Mouse (Mus musculus) erythroblast, adult 5-6 weeks (primary cell): Measurements from ENCODE around the gene Hnrnpf. TPM values are rescaled to one million over a fixed set of nuclear protein-coding genes. Genes with fewer than 3 reads are reported as not detected.
"Not testable (repeated sequence)": the region's sequence is repeated elsewhere in the genome, so short reads cannot be mapped to it uniquely, and the experiment has no call there.

ENCODE experiments used
- ATAC-seq: replicated peaks from 2 replicates; pipeline ENCODE4 v1.8.0; 2016; ENCODE audit warnings: moderate number of reproducible peaks, mild to moderate bottlenecking, moderate TSS enrichment, inconsistent platforms; ENCODE audit not compliant: poor library complexity, low FRiP score, severe bottlenecking
- total RNA-seq, 2 experiments: library from RNA; stranded (forward) in 1 of 2; stranded (reverse) in 1 of 2; fragments of 150-400 nt in 1 of 2; fragments of 200-764, 138-1000 nt in 1 of 2; gene quantifications; 2 replicates each; pipeline versions ENCODE4 v1.2.3 to v1.2.4; 2015 to 2017; ENCODE audit warnings: low replicate concordance in 2 of 2

Hnrnpf gene
- total RNA-seq (2015; ENCODE audit: low replicate concordance) (169 and 187 TPM in 2 replicates), total RNA-seq (2017; ENCODE audit: low replicate concordance) (279 and 303 TPM in 2 replicates)

DNA sequence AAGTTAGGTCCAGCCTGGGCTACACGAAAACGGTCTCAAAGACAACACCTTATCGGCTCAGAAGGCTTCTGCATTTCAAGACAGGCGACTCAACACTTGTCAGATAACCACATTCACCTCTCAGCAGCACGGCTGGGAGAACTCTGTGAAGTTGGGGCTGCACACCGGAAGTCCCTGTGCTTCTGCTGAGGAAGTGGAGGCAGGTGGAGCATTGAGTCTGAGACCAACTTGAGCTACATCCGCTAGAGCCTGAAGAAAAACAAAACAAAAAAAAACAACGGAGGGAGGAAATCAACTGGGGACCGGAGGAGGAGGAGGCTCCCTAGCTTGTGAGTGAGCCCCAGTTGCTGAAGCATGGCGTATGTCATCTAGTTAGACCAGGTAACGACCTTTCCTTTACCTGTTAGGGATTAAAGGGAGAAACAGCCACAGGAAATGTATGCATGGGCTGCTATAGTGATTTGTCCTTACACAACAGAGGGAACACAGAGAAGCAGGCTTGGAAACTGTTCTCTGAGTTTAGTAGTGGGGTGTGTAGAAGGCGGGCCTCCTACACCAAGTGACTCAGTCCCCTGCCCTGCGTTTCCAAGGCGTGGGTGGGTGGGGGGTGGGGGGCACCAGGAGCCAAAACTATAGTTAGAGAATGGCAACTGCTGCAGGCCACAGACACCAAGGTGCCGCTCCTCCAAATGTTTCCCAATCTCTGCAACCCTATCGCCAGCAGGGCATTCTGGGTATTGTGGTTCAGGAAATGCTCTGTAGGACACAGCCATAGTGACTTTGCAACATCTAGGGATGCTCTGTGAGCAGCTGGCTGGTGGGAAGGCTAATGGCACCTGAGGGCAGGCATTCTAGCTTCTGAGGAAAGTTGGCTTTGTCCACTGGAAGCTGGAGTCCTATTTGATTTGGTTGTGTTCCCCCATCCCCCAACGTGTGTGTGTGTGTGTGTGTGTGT is at the start of gene Hnrnpf:
TSS of gene Hnrnpf (plus strand) at position 199 of the 955 bp plus-strand sequence.
- peak; percentile 90 for ATAC-seq

DNA sequence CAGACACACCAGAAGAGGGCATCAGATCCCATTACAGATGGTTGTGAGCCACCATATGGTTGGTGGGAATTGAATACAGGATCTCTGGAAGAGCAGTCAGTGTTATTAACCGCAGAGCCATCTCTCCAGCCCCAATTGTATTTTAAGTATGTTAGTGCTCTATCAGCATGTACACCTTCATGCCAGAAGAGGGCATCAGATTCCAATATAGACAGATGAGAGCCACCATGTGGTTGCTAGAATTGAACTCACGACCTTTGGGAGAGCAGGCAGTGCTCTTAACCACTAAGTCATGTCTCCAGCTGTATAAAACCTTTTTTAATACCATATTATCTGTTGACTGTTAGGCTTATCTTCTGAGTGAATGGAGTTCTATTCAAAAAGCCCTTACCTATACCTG is 48.4 kb upstream of the Hnrnpf start:
- ATAC-seq: no peak

DNA sequence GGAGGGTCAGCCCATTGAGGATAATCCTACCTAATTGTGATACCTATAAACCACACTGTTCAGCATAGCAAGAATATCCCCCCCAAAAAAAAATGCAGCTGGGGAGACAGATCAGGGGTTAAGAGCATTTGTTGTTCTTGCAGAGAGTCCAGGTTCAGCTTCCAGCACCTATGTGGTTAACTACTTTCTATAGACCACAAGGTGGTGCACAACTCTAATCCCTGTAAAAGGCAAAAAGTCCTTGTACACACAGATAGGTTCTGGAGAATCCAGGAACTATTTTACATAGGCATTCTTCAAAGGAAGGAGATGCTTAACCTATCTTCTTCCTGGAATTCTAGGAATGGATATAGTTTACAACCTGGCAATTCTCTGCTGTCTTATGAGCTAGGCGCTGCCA is 42.1 kb upstream of the Hnrnpf start:
- no peak for ATAC-seq

DNA sequence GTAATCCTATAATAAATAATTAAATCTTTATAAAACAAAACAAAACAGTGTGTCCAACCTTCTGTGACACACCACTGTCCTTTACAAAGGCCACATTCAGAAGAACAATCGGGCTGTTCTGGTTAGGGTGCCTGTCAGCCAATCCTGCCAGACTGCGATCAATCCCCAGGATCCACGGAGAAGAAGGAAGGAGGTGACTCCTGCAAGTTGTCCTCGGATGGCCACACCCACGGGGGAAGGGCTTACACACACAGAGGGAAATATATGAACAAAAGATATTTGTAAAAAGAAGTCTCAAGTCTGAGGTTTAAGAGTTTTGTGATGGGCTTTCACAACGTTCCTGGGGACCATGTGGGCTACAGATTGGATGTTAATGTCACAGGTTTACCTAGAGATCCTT is 38.3 kb upstream of the Hnrnpf start, which contains the start of gene Zfp239:
TSS of gene Zfp239 (plus strand) at position 253 of the 400 bp plus-strand sequence.
- 0 out of 2 replicates have a peak, but pooled peaks have one; percentile 58 for ATAC-seq

DNA sequence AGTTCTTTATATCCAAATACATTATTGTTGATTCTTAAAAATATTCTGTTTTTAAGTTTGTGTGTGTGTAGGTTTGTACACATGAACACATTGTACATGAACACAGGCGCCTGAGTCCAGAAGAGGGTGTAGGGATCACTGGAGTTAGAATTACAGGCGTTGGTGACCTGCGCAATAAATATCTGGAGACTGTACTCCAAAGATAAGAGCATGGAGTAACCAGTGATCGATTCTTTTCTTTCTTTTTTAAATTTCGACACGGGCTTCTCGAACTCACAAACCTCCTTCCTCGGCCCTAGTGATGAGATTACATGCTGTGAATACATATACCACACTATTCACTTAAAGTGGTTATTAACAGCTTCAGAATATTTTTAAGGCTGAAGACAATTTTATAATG is 37.7 kb upstream of the Hnrnpf start:
- ATAC-seq: peak; percentile 78

DNA sequence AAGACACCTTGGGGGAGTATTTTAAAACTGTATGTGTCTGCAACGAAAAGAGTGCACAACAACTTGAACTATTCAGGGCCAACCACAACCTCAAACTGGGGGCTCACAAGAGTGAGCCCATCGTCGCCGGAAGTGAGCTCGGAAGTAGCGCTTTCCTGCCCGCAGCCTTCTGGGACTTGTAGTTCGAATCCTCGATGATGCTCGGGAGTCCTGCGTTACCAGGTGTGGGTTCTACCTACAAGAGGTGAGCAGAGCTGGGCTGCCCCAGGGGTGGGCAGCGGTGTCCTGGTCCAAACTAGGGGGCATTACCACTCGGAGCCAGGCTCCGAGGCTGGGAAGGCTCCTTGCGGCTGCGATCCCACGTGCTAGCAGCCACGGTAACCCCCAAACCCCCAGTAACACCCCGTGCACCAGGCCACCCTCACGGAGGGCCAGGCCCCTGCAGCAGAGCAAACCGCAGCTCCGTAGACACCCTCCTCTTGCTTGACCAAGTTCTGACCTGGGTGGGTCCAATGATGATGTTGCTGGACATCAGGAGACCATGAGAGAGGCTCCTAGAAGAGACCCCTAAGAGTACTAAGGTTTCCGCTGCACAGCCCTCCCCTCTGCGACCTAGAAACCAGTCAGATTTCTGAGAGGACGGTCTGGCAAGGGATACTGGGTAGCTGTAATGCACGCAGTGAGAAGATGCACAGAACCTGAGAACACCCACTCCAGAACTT is 37.1 kb upstream of the Hnrnpf start:
- peak; percentile 95 for ATAC-seq

DNA sequence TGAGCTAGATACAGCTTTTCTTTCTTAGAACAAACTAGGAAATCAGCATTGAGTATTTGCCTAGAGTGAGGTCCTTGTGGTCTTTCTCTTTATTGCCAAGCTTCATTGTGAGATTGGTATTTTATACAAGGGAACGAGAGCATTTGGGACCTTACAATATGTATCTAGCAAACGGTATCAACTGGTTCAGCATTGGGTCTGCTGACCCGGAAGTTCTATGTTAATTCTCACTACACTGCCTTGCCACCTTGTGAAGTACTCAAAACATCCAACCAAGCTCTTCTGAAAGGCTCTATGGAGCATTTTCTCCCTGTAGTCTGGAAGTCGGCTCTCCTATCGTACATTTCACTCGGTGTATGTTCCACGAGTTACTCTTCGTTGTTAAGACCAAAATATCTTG is 36.4 kb upstream of the Hnrnpf start:
- ATAC-seq: no peak

DNA sequence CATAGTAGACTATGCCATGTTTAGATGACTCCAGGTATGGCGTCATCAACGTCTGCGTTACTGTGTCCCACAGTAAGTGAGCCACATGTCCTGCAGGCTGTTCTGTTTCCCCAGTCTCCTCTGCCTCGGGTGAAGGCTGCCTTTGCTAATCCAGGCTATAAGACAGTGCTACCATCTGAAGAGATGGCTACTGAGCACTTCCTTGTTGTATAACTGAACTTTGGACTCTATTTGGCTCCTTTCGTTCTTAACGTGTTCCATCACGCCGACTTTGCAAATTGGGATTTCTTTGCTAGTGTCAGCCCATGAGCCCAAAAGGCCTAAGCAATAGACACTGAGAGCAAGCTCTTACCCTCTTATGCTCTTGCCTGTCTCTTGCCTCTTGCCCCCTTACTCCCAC is 31.9 kb upstream of the Hnrnpf start:
- ATAC-seq: no peak

DNA sequence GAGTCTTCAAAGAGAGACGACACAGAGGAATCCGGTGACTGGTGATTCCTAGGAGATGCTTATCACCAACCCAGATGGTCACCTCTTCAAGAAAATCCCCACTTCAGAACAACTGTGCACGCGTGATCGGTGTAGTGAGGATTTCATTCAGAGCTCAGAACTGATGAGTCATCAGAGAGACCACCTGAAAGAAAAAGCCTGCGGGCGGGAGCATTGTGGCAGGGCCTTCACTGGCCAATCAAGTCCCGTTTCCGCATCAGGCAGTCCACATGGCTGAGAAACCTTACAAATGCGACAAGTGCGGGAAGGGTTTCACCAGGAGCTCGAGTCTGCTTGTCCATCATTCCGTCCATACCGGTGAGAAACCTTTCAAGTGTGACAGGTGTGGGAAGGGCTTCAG is 29.1 kb upstream of the Hnrnpf start:
- no peak for ATAC-seq

DNA sequence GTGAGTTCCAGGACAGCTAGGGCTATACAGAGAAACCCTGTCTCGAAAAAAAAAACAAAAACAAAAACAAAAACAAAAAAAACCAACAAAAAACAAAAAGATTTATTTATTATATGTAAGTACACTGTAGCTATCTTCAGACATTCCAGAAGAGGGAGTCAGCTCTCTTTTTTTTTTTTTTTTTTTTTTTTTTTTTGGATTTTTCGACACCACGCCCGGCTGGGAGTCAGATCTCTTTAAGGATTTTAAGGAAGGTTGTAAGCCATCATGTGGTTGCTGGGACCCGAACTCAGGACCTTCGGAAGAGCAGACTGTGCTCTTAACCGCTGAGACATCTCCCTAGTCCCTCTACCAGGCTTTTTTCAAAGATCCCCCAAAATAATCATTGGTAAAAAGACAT is 26.7 kb upstream of the Hnrnpf start:
- ATAC-seq: not testable (repeated sequence)

DNA sequence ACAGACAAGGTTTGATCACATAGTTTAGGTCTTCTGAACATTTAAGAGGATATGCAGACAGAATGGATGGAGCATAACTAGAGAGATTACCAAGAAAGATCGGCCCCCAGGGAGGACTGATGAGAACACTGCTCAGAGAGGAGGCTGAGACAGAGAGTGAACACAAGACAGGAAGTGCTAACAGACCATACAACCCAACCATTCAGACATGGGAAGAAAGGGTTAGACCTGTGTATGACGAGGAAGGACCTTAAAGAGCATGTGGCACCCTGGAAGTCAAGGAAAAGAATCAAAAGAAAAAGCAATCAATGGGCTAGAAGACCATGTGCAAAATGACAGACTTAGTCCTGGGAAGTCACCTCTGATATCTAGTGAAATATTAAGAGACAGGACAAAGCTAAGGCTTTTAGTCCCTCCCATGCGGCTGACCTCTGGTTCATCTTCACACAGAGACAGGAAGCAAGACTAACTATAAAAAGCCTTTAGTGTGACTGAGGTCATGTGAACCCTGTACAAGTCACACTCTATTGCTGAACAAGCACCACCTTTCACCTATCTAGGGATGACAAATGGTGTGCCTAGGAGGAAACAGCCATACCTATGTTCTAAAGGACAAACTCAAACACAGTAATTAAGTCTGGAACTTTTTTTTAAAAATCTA is 25.4 kb upstream of the Hnrnpf start:
- no peak for ATAC-seq

DNA sequence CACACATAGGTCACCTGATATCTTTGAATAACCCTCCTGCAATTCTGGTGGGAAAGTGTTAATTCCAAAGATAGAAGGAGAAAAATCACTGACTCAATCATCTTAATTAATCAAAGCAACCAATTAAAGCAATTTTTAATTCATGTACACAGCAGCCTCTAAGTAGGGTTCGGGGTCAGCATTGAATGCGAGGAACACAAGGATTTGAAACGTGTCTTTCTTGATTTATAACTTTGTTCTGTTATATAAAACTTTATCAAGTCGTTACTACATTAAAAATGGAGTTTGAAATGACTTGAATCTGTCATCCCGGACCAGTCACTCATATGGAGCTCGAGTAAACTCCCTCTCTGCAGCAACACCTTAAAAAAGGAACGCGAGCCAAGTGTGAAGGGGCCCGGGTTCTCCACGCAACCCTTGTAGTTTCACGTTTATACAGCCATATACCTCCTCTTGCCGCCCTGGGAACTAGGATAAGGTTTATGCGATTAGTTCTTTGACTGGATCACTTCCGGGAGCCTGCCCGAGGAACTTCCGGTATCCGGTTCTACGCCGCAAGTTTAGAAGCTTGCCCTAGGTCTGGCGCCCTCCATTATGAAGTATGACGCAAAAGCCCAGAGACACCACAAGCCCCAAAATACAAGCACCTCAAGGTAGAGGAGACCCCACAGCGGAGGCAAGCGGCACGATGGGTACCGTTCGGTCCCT is 21.3 kb upstream of the Hnrnpf start:
- peak; percentile 82 for ATAC-seq

DNA sequence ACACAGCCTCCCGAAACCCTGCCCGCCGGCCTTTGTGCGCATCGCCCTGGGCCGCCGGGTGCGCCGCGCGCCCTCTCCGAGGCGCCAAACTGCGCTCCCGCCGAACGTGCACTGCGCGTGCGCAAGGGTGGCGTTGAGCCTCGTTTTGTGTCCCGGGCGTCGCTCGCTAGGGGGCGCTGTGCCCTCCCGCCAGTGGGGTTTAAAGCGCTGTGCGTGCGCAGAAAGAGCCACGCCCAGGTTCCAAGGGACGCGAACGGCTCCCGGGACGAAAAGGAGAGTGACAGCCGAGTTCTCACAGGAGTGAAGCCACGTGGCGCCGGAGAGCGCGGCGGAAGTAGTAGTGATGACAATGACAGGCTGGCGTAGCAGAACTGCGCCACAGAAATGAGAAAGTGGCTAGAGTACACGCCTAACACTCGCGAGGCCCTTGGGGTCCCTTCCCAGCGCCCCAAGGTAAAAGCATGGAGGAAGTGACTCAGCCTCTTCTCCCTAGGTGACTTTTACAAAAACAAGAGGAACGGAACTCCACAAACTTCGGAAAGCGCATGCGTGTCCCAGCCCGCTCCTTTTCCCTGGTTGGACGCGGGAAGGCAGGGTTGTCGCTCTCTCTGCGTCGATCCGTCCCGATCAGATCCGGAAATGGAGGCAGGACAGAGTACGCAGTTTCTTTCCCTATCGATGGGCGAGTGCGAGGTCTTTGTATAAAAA is 20.6 kb upstream of the Hnrnpf start:
- peak; percentile 89 for ATAC-seq

DNA sequence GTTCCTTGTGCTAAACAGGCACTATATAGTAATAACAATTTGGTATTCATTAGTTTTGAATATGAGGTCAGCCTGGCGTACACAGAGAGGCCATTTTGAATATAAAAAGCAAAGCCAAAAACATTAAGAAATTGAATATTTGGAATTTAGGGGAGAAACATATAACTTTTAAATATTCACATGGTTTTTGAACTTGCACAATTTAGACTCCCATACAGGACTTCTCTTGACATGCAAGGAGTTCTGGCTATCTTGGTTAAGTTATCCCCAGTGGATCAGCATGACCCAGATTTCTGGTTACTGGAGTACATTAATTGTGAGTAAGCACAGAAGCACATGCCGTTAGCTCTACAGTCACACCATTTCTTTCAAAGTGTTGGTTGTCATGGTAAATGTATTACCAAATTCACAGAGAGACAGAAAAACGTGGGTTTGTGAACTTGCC is 19.7 kb upstream of the Hnrnpf start:
- no peak for ATAC-seq

DNA sequence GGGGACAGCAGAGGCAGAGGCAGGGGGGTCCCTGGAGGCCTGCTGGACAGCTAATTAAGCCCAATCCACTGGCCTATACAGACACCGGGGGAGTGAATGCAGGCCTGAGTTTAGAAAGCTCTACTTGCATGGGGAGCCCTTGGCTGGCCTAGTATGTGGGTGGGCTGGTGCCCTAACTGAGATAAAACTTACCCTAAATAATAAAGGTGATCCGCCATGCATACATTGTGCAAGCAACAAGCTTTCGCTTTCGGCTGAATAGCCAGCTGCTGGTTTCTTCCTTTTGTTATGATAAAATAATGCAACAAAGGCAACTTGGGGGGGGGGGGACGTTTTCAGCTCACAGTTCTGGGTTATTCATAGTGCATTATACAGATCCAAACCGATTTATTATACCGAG is 18.9 kb upstream of the Hnrnpf start:
- no peak for ATAC-seq

DNA sequence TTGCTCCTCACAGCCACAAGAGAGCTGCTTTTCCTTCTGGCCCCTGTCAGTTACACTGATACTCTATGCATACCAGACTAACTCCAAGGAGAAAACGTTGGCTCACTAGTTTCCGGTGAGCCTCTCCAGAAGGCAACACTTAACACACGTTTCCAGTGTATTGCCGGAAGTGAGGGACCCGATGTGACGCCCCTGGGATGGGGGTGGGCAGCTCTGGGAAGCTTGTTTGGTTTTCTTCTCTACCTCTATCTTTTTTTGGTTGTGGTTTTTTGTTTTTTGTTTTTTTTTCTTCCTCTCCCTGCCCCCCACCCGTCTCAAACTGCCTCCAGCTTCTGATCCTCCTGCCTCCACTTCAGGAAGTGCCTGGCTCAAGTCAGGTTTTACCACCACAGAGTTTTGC is 18.1 kb upstream of the Hnrnpf start:
- ATAC-seq: no peak

DNA sequence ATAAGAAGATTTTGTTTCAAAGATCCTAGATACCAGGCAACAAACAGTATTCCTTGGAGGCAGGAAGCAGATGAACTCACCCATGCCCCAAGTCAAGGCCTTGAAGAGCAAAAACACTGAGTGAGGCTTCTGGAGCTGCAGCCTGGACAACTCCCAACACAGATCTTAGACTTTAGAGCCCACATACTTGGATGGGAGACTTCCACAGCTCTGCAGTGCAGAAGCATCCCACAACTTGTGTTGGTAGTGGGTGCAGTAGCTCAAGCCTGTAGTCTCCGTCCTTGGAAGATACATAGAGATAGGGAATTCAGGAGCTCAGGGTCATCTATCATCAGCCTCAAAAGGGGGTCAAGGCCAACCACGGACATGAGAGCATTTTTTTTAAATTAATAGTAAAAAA is 14.2 kb upstream of the Hnrnpf start:
- no peak for ATAC-seq

DNA sequence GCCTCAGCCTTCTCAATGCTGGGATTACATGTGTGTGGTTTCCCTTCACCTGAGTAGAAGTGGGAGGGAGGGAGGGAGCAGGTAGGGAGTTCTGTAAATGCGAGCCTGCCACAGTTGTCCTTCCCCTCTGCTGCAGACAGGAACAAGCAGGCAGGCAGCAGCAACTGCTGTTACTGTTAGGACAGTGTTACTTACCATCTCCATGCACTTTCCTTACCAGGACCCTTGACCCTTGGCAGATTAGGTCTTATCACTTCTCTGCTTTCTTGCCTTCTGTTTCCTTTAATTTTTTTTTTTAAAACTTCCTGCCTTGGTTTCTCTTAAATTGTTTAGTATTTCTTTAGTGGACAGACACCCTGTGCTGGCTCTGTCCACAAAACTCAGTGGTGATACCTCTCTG is 12.1 kb upstream of the Hnrnpf start:
- ATAC-seq: 0 out of 2 replicates have a peak, but pooled peaks have one; percentile 9

DNA sequence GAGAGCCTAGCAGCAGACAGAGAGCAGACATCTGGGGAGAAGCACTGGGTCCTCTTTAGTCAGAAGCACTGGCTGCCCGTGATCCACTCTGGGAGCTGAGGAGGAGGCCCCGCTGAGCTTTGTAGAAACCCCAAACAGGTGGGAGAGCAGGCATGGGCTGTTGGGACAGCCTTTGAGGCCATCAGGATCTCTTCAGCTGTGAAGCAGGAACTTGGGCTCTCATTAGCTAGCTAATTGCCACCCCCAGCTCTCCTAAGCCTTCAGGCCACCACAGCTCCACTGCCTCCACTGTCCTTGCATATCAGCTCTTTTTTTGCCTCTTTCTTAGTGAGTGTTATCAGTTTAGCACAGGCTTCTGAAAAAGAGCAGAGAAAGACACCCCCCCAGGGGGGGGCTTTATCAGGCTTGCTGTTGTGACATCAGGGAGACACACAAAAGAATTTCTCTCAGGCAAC is 11.5 kb upstream of the Hnrnpf start:
- ATAC-seq: peak; percentile 77
